Mouse (Mus musculus) ovary, postnatal 36 days (tissue): ENCODE measurements at regions not wholly inside any gene's neighbourhood (a gene's known extent, or its start where the extent isn't known, plus 50 kb on each side); places are given as distances from the start of the nearest gene placed in this dataset.
"Not testable (repeated sequence)": the region's sequence is repeated elsewhere in the genome, so short reads cannot be mapped to it uniquely, and the experiment has no call there.

Source experiments
- DNase-seq: peaks from one replicate; pipeline ENCODE4 v3.0.0; 2022; ENCODE audit warnings: low spot score, mixed read lengths

DNA sequence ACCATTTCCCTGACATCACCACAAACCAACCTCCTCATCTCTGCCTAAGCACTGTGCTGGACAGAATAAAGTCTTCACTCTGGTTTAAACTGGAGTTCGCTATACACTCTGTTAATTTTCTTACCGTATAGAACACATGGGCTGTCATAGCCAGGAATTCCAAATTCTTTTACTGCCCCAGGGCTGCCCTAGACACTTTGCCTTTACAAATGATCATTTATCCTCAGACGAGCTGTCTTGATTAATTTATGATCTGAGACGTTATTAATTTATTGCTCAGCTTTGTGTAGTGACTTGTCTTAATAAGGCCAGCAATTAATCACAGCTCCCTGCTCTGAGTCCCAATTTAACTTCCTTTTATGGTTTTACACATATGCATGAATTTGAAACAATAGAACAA is 125.2 kb upstream of the Lnx1 start:
- DNase-seq: no peak

GRCm38 (mm10) chr5:74825517-74826254 is 123.0 kb upstream of the Lnx1 start:
- DNase-seq: no peak

DNA sequence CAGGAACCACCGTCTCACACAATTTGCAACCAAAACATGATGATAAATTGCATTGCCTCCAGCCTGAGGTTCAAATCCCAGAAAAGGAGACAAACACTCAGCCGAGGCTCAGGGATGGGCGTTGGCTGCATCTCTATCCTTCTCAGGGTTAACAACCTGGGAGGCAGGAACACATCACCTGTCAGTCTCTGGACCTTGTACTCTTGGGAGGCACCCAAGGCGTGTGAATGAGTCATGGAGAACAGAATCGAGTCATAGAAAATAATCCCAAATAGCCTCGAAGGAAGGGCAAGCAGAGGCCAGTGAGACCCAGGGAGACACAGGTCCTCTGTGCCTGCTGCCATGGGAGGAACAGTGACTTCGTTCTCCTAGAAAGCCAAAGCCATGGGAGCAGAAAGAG is 121.0 kb upstream of the Lnx1 start:
- DNase-seq: no peak

GRCm38 (mm10) chr5:74821969-74822368 is 119.3 kb upstream of the Lnx1 start:
- DNase-seq: no peak

- no peak for DNase-seq
Observed at GRCm38 (mm10) chr5:74816523-74816922, 113.8 kb upstream of the Lnx1 start.

GRCm38 (mm10) chr5:74813396-74813795 is 110.7 kb upstream of the Lnx1 start:
- no peak for DNase-seq

DNA sequence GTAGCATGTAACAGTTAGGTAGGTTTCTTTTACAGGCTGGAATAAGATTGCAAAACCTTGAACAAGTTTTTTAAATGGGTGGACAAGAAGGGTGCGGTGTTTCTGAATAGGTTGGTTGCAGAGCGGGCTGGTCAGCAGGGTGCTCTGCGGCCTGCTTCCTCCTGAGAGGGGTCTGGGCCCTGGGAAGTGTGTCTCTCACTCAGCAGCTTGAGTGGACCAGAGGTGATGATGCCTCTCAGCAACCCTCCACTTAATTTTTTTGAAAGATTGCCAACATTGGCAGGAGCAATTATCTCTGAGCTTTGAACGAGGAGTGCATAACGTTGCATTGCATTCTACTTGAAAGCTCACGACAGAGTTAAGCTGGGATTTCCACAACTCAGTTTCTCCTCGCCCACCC is 108.3 kb upstream of the Lnx1 start:
- no peak for DNase-seq

DNA sequence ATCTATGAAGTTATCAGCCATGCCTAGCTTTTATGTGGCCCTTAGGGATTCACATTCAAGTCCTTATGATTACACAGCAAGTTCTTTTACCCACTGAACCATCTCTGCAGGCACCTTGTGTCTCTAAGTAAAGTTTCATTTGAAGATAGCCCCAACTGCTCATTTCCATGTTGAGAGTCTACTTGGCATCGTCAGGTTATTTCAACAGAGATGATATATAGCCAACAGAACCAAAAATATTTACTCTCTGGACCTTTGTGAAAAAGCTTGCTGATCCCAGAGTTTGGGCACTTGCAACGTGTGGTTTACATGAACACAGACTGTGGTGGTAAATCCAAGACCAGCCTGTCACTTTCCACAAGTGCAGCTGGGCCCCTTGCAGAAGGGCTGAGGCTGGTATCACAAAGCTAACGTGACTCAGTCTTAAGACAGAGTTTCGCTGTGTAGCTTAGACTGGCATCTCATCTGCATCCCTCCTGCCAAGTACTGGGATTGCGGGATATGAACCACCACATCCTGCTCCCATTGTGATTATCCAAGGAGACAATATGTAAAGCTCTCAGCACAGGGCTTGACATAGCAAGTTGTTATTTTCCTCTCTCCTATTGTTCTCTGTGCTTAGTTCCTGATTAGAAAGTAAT is 105.0 kb upstream of the Lnx1 start:
- no peak for DNase-seq

- DNase-seq: no peak
Observed at GRCm38 (mm10) chr5:74801946-74802345, 99.2 kb upstream of the Lnx1 start.

DNA sequence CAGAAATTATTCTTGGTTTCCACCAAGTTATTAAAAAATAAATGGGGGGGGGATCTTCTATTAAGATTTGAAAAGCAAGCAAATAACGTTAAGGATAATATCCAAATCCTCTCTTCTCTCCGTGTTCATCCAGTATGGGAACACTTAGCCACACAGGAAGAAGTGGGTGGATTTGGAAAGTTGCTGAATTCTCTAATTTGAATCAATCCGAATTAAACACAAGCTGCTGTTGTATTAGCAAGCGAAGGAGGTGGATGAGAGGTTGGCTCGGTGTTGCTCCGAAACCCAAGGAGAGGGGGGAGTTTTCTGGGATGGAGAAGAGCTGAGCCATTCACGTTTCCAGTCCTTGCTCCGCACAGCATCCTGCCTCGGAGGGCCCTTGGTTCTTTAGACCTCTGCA is 97.6 kb upstream of the Lnx1 start:
- DNase-seq: no peak

GRCm38 (mm10) chr5:74796421-74797067 is 93.8 kb upstream of the Lnx1 start:
- peak; percentile 32 for DNase-seq

- DNase-seq: peak; percentile 20
Observed at GRCm38 (mm10) chr5:74794726-74795125, 92.0 kb upstream of the Lnx1 start.

DNA sequence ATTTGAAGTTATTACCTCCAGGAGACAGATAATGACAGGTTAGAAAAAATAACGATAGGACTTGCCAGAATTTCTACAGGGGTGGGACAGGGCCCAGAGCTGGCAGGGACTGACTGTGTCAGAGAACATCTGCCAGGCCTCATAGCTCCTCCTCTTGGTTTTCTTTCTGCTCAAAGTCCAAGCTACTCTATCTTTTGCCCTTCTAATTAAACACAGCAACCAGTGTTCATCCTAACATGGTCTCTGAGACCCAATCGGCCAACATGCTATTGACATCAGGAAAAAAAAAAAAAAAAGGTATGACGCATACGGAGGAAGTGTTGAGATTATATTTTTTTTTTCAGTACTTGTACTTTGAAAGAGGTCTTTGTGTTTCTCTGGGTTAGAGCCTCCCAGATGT is 90.7 kb upstream of the Lnx1 start:
- DNase-seq: no peak

DNA sequence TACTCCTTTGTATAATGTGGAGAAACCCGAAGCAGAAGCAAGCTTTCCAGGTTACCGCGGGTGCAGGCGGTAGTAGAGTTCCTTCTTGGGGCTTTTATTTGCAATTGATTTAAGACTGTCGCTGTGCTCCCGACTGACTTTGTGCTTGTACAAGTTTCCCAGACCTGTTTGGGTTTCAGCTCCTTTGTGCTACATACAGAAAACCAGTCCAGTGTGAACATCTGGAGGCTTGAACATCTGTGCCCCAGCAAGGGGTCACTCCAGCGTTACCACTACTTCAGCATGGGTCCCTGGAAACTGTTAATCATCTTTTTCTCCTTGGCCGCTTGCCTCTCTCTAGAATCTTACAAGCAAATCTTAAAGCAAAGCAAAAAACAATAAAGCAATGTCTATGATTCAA is 90.2 kb upstream of the Lnx1 start:
- no peak for DNase-seq

DNA sequence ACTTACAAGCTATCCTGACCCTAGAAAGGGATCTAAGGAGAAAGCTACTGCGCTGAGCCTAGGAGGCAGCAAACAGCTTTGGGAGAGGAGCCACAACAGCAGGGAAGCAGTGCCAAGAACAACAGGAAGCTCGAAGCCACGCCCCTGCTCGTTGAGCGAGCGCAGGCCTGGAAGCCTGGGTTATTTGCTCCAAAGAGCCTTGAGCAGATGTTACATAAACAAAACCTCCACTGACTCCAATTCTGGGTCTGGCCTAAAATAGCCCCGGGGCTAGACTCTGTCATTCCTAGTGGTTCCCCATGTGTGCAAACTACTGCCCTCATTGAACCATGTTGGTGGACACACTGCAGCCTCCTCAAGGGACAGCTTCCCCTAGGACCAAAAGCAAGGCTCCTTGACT is 89.6 kb upstream of the Lnx1 start:
- DNase-seq: peak; percentile 83

DNA sequence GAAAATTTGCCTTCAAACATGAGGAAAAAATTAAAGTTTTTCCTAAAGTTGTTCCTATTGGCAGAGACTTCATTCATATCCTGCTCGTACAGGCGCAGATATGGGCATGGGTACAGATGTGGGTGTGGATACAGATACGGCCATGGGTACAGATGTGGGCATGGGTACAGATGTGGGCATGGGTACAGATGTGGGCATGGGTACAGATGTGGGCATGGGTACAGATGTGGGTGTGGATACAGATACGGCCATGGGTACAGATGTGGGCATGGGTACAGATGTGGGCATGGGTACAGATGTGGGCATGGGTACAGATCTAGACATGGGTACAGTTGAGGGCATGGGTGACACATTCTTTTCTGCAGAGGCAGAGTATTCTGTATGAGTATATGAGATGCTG is 87.8 kb upstream of the Lnx1 start:
- not testable (repeated sequence) for DNase-seq

GRCm38 (mm10) chr5:74783906-74784305 is 81.2 kb upstream of the Lnx1 start:
- peak; percentile 10 for DNase-seq

- DNase-seq: no peak
Observed at GRCm38 (mm10) chr5:74778076-74778465, 75.4 kb upstream of the Lnx1 start.

GRCm38 (mm10) chr5:74777381-74778075 is 74.8 kb upstream of the Lnx1 start:
- no peak for DNase-seq

DNA sequence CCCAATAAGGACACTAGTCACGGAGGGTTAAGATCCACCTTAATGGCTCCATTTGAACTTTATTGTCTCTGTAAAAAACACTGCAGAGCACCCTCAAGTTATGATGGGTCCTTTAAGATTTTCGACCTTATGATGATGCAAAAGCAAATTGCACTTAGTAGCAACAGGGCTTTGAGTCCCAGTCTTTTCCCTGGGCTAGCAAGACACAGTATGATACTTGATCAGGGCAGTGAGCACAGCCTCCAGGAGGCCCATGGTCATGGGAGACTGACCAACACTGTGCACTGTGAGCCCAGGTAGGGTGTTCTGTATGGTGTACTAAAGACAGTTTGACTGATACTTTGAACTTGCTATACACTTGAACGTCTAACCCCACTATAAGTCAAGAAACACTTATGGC is 73.4 kb upstream of the Lnx1 start:
- no peak for DNase-seq

DNA sequence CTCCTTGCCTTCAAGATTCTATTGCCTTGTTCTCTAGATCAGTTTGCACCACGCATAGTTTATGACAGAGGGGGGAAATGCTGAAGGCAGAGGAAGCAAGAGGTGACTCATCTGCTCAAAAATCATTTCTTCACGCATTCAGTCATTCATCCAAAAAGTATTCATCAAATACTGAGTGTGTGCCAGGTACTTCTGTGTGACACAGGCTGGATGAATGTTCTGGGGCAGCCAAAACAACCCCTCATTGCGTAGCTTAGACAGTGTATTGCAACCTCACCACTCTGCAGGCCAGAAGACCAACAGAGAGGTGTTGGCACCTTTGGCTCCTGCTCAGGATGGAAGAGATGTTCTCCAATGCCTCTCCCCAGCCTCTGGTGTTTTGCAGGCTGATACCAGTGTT is 72.9 kb upstream of the Lnx1 start:
- DNase-seq: no peak

DNA sequence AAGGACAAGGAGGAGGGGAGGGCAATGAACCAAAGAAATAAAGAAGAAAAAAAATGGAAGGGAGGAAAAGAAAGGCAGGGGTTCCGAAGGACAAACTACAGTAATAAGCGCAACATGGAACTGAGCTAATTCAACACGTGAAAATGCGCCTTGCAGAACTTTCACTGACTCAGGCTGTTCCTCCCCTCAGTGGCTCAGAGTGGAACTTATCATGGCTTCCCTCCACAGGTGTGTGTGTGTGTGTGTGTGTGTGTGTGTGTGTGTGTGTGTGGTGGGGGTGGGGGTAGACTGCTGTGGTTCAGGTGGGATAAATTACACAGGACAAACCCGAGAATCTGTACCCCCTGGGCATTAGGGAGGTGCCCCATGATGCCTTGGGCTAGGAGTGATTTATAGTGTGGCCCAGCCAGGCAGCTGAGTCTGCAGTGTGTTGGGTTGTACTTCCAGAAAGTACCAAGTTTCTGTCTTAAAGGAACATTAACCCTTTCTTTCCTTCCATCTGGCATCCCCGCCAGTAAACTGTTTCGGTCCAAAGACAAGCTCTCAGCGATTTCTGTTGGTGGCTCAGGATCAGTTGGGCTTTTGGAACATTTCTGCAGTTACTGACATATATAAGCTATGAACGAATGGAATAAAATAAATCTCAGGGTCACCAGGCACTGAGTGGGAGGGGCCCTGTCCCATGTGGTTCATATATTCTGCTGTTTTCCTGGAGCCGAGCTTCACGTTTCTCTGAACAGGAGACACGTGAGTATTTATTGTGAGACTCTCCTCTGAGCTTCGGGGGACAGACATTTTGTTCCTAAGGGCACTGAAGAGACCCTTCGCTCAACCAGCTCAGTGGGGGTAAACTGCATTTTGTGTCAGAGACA is 71.1 kb upstream of the Lnx1 start:
- no peak for DNase-seq
